Mouse (Mus musculus) hindbrain, embryonic 16.5 days (tissue): Measurements from ENCODE around the gene Pde5a. TPM values are rescaled to one million over a fixed set of nuclear protein-coding genes. Genes with fewer than 3 reads are reported as not detected.

Source experiments
- ATAC-seq: fragments of 200-750 bp; cut with Nextera tagmentation; 2 replicates; pipeline ENCODE4 v1.8.0; 2017; ENCODE audit warnings: moderate TSS enrichment, moderate library complexity
- H3K27ac ChIP-seq: fragments of 300-500 bp; sonication (generic); 2 replicates; pipeline ENCODE4 v1.5.1; 2014; ENCODE audit warnings: low read depth, mild to moderate bottlenecking, control low read depth, low read length, moderate library complexity
- H3K27me3 ChIP-seq: fragments of 300-500 bp; sonication (generic); replicated peaks from 2 replicates; pipeline ENCODE4 v1.6.1; 2014; ENCODE audit warnings: low read length; ENCODE audit not compliant: control insufficient read depth, insufficient read depth
- H3K36me3 ChIP-seq: fragments of 300-500 bp; sonication (generic); 2 replicates; pipeline ENCODE4 v1.6.1; 2014; ENCODE audit warnings: mild to moderate bottlenecking, low read length, moderate library complexity, mixed read lengths; ENCODE audit not compliant: control insufficient read depth, insufficient read depth
- H3K4me1 ChIP-seq: fragments of 300-500 bp; sonication (generic); 2 replicates; pipeline ENCODE4 v1.6.1; 2014; ENCODE audit warnings: low read depth, low read length; ENCODE audit not compliant: control insufficient read depth, insufficient read depth
- H3K4me2 ChIP-seq: fragments of 300-500 bp; sonication (generic); 2 replicates; pipeline ENCODE4 v1.6.1; 2014; ENCODE audit warnings: mild to moderate bottlenecking, low read length, control low read depth, moderate library complexity
- H3K4me3 ChIP-seq: fragments of 300-500 bp; sonication (generic); 2 replicates; pipeline ENCODE4 v1.5.1; 2014; ENCODE audit warnings: mild to moderate bottlenecking, low read length, control low read depth, moderate library complexity
- H3K9ac ChIP-seq: fragments of 300-500 bp; sonication (generic); 2 replicates; pipeline ENCODE4 v1.6.1; 2014; ENCODE audit warnings: low read depth, mild to moderate bottlenecking, control low read depth, low read length, moderate library complexity
- H3K9me3 ChIP-seq: fragments of 300-500 bp; sonication (generic); 2 replicates; pipeline ENCODE4 v1.6.1; 2014; ENCODE audit warnings: mild to moderate bottlenecking, low read length, moderate library complexity; ENCODE audit not compliant: control insufficient read depth
- WGBS: fragments of 180-500 bp; shearing (Covaris S2); extraction: QIAGEN DNeasy Blood & Tissue Kit; methylation state at CpG from one replicate; pipeline ENCODE4 v1.1.7; 2014; 5-methylcytosine and 5-hydroxymethylcytosine counted together
- polyA plus RNA-seq: library from polyadenylated mRNA; unstranded; fragments of >200 nt; fragmentation: Nextera tagmentation; extraction: Ambion mirVana; gene quantifications from 2 replicates; pipeline ENCODE4 v1.2.1, GENCODE M21; 2015

Gene Pde5a
- polyA plus RNA-seq, 1 experiment from 2014 or later, result 1.7 TPM

GRCm38 (mm10) chr3:122788314-122788713 lies 59.6 kb downstream of the Pde5a start:
- H3K27me3 ChIP-seq, result no peaks in the 10 kb centered on the region
- peak; percentile 9; the same call in 1 of the 2 replicates for ATAC-seq
- H3K27ac ChIP-seq, result no peak overlapping the region
- H3K9me3 ChIP-seq, result peaks cover 7% of the 10 kb centered on the region; the same call in 1 of the 2 replicates
- H3K4me2 ChIP-seq, result no peak overlapping the region
- no peak overlapping the region for H3K4me3 ChIP-seq
- 83% methylated on average over 9 of the region's 9 CpGs for WGBS
- H3K4me1 ChIP-seq, result no peaks in the 10 kb centered on the region
- no peak overlapping the region for H3K9ac ChIP-seq
- H3K36me3 ChIP-seq, result no peaks in the 10 kb centered on the region

GRCm38 (mm10) chr3:122789544-122789943 lies 60.8 kb downstream of the Pde5a start:
- H3K9ac ChIP-seq, result no peak overlapping the region
- no peaks in the 10 kb centered on the region for H3K27me3 ChIP-seq
- no peaks in the 10 kb centered on the region for H3K36me3 ChIP-seq
- ATAC-seq, result no peak
- H3K9me3 ChIP-seq, result peaks cover 7% of the 10 kb centered on the region; the same call in 1 of the 2 replicates
- 96% methylated on average over 6 of the region's 6 CpGs for WGBS
- no peak overlapping the region for H3K27ac ChIP-seq
- H3K4me2 ChIP-seq, result no peak overlapping the region
- no peaks in the 10 kb centered on the region for H3K4me1 ChIP-seq
- no peak overlapping the region for H3K4me3 ChIP-seq

- Histone ChIP-seq H3K27ac (no peak overlapping the region), H3K4me3 (no peak overlapping the region), H3K9me3 (no peaks in the 10 kb centered on the region), H3K9ac (no peak overlapping the region), H3K4me2 (no peak overlapping the region), H3K36me3 (no peaks in the 10 kb centered on the region), H3K4me1 (peaks cover 14% of the 10 kb centered on the region), H3K27me3 (no peaks in the 10 kb centered on the region)
- WGBS, result 63% methylated on average over 6 of the region's 6 CpGs
- 0 out of 2 replicates have a peak, but pooled peaks have one; percentile 32 for ATAC-seq
Measured at GRCm38 (mm10) chr3:122800050-122800449, 71.3 kb downstream of the Pde5a start.

GRCm38 (mm10) chr3:122800553-122801435 lies 72.0 kb downstream of the Pde5a start:
- Histone ChIP-seq H3K27me3 (no peaks in the 10 kb centered on the region), H3K4me3 (no peak overlapping the region), H3K9me3 (no peaks in the 10 kb centered on the region), H3K27ac (peak overlapping the region; percentile 29; the same call in 1 of the 2 replicates), H3K4me1 (peaks cover 14% of the 10 kb centered on the region), H3K4me2 (no peak overlapping the region; the same call in 1 of the 2 replicates), H3K36me3 (no peaks in the 10 kb centered on the region), H3K9ac (no peak overlapping the region)
- 38% methylated on average over 10 of the region's 10 CpGs for WGBS
- peak; percentile 51; the same call in 1 of the 2 replicates for ATAC-seq

- peak; percentile 44 for ATAC-seq
- Histone ChIP-seq H3K4me3 (no peak overlapping the region), H3K4me2 (0 out of 2 replicates have a peak overlapping the region, but pooled peaks have one; percentile 12), H3K9ac (no peak overlapping the region; the same call in 1 of the 2 replicates), H3K27me3 (no peaks in the 10 kb centered on the region), H3K4me1 (peaks cover 14% of the 10 kb centered on the region), H3K36me3 (no peaks in the 10 kb centered on the region), H3K27ac (peak overlapping the region; percentile 44), H3K9me3 (no peaks in the 10 kb centered on the region)
- 58% methylated on average over 15 of the region's 15 CpGs for WGBS
Measured at GRCm38 (mm10) chr3:122801436-122802221, 72.9 kb downstream of the Pde5a start.

GRCm38 (mm10) chr3:122807313-122807712 lies 78.6 kb downstream of the Pde5a start:
- no peak overlapping the region for H3K4me2 ChIP-seq
- H3K4me1 ChIP-seq, result no peaks in the 10 kb centered on the region
- no peaks in the 10 kb centered on the region for H3K9me3 ChIP-seq
- 69% methylated on average over 8 of the region's 8 CpGs for whole genome bisulfite sequencing
- no peak overlapping the region for H3K4me3 ChIP-seq
- H3K27me3 ChIP-seq, result no peaks in the 10 kb centered on the region
- H3K27ac ChIP-seq, result no peak overlapping the region
- no peak overlapping the region for H3K9ac ChIP-seq
- ATAC-seq, result no peak
- H3K36me3 ChIP-seq, result no peaks in the 10 kb centered on the region

GRCm38 (mm10) chr3:122810090-122810863 lies 81.5 kb downstream of the Pde5a start:
- no peak overlapping the region for H3K4me3 ChIP-seq
- WGBS, result 94% methylated on average over 2 of the region's 2 CpGs
- H3K27ac ChIP-seq, result no peak overlapping the region
- H3K9ac ChIP-seq, result no peak overlapping the region
- no peaks in the 10 kb centered on the region for H3K36me3 ChIP-seq
- no peaks in the 10 kb centered on the region for H3K4me1 ChIP-seq
- no peaks in the 10 kb centered on the region for H3K9me3 ChIP-seq
- H3K27me3 ChIP-seq, result no peaks in the 10 kb centered on the region
- no peak for ATAC-seq
- no peak overlapping the region for H3K4me2 ChIP-seq

- Histone ChIP-seq H3K4me3 (no peak overlapping the region), H3K27me3 (no peaks in the 10 kb centered on the region), H3K36me3 (no peaks in the 10 kb centered on the region), H3K27ac (no peak overlapping the region), H3K9me3 (no peaks in the 10 kb centered on the region), H3K4me1 (no peaks in the 10 kb centered on the region), H3K9ac (no peak overlapping the region), H3K4me2 (no peak overlapping the region)
- ATAC-seq, result no peak
- WGBS, result 82% methylated on average over 5 of the region's 5 CpGs
Measured at GRCm38 (mm10) chr3:122810986-122811385, 82.2 kb downstream of the Pde5a start.
